Comparison of ENCODE assay signal across 31 mouse cellular contexts in the genomic region with DNA sequence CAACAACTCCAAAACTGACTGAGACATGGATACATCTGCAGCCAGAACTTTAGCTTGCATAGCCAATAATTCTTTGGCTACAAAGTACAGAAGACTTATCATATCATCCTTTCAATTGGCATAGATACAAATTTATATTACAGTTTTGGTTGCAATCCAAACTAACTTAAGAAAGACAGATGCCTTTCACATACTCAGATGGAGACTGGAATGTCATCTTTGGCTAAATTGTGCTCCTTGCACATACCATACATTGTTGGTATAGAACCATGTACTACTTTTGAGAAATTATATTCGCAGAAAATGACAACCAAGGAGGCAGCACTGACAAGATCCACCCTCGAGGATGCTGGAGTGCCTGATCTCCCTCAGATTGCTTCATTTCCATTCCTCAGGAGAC. TPM values are rescaled to one million over a fixed set of nuclear protein-coding genes. Genes with fewer than 3 reads are reported as not detected.
"Had no signal": no experiment of that assay in that cellular context is flagged by ENCODE, and none has a peak within 500 bp of the region (broad histone marks: within the 10 kb centered on the region; RNA-seq: fewer than 3 reads in every experiment).

No protein-coding gene starts in this region.

- DNase-seq: kidney, adult 11 months; kidney, adult 8-10 months; kidney, postnatal 10 days; kidney, postnatal 36 days; layer of hippocampus, postnatal 36 days; liver, embryonic 13.5 days; lung, postnatal 36 days; retina, postnatal 1 day; right cerebral cortex, postnatal 25 days; spleen, adult 18-20 months; thymus, postnatal 25 days had no signal

- H3K4me3 ChIP-seq: kidney, embryonic 15.5 days; left cerebral cortex, adult 2 months; liver, embryonic 13.5 days; megakaryocyte, embryonic 14.5 days; midbrain, embryonic 10.5 days; midbrain, embryonic 13.5 days; myocyte; neural tube, embryonic 13.5 days; stomach, embryonic 15.5 days had no signal

- H3K27ac ChIP-seq: kidney, embryonic 15.5 days; left cerebral cortex, adult 2 months; liver, embryonic 13.5 days; midbrain, embryonic 10.5 days; midbrain, embryonic 13.5 days; neural tube, embryonic 13.5 days; stomach, embryonic 15.5 days had no signal

- ATAC-seq: midbrain, embryonic 13.5 days; midbrain, embryonic 16.5 days had no signal

- H3K36me3 ChIP-seq: kidney, embryonic 15.5 days; liver, embryonic 13.5 days; midbrain, embryonic 10.5 days; midbrain, embryonic 13.5 days; neural tube, embryonic 13.5 days; stomach, embryonic 15.5 days had no signal

- H3K4me1 ChIP-seq: kidney, embryonic 15.5 days; liver, embryonic 13.5 days; midbrain, embryonic 10.5 days; midbrain, embryonic 13.5 days; neural tube, embryonic 13.5 days; stomach, embryonic 15.5 days had no signal

- H3K9me3 ChIP-seq: kidney, embryonic 15.5 days; liver, embryonic 13.5 days; megakaryocyte, embryonic 14.5 days; midbrain, embryonic 10.5 days; midbrain, embryonic 13.5 days; neural tube, embryonic 13.5 days; stomach, embryonic 15.5 days had no signal

- H3K9ac ChIP-seq: kidney, embryonic 15.5 days; liver, embryonic 13.5 days; midbrain, embryonic 13.5 days; neural tube, embryonic 13.5 days; stomach, embryonic 15.5 days had no signal

- H3K4me2 ChIP-seq: kidney, embryonic 15.5 days; liver, embryonic 13.5 days; midbrain, embryonic 13.5 days; neural tube, embryonic 13.5 days; stomach, embryonic 15.5 days had no signal

- H3K27me3 ChIP-seq: kidney, embryonic 15.5 days; liver, embryonic 13.5 days; midbrain, embryonic 13.5 days; neural tube, embryonic 13.5 days; stomach, embryonic 15.5 days had no signal

RNA-seq across cellular contexts. Expression of gene Gm815, which starts 35.1 kb away (rescaled TPM):
- total RNA-seq: layer of hippocampus, adult 8-10 months; layer of hippocampus, postnatal 10 days; layer of hippocampus, postnatal 36 days; left cerebral cortex, adult 2 months; left cerebral cortex, postnatal 10 days; left cerebral cortex, postnatal 36 days; liver, adult 2 months; monocyte, adult 5-6 weeks; neutrophil, adult 5-6 weeks had no signal
- polyA plus RNA-seq: kidney, embryonic 15.5 days; limb, embryonic 11.5 days; limb, embryonic 14.5 days; liver, adult 2 months; liver, embryonic 13.5 days; liver, embryonic 16.5 days; midbrain, embryonic 10.5 days; midbrain, embryonic 13.5 days; midbrain, embryonic 16.5 days; myocyte; neural tube, embryonic 13.5 days; stomach, embryonic 15.5 days; thymus, postnatal 0 days had no signal
